Mouse (Mus musculus) liver, embryonic 15.5 days (tissue): ENCODE measurements around the gene Fat4. TPM values are rescaled to one million over a fixed set of nuclear protein-coding genes. Genes with fewer than 3 reads are reported as not detected.

Experiments used
- ATAC-seq: fragments of 200-750 bp; cut with Nextera tagmentation; 2 replicates; pipeline ENCODE4 v1.8.0; 2017; ENCODE audit warnings: moderate number of reproducible peaks, mild to moderate bottlenecking, moderate library complexity; ENCODE audit not compliant: insufficient read depth
- H3K27ac ChIP-seq: fragments of 300-500 bp; sonication (generic); replicated peaks from 2 replicates; pipeline ENCODE4 v1.5.1; 2015; ENCODE audit warnings: mild to moderate bottlenecking, inconsistent platforms
- H3K27me3 ChIP-seq: fragments of 300-500 bp; sonication (generic); 2 replicates; pipeline ENCODE4 v1.6.1; 2015; ENCODE audit warnings: mild to moderate bottlenecking, inconsistent platforms
- H3K36me3 ChIP-seq: fragments of 300-500 bp; sonication (generic); replicated peaks from 2 replicates; pipeline ENCODE4 v1.6.1; 2015; ENCODE audit warnings: moderate library complexity, mild to moderate bottlenecking, inconsistent platforms
- H3K4me1 ChIP-seq: fragments of 300-500 bp; sonication (generic); replicated peaks from 2 replicates; pipeline ENCODE4 v1.6.1; 2015; ENCODE audit warnings: inconsistent platforms
- H3K4me2 ChIP-seq: fragments of 300-500 bp; sonication (generic); 2 replicates; pipeline ENCODE4 v1.6.1; 2015; ENCODE audit warnings: moderate library complexity, mild to moderate bottlenecking, inconsistent platforms
- H3K4me3 ChIP-seq: fragments of 300-500 bp; sonication (generic); replicated peaks from 2 replicates; pipeline ENCODE4 v1.5.1; 2015; ENCODE audit warnings: mild to moderate bottlenecking, inconsistent platforms
- H3K9ac ChIP-seq: fragments of 300-500 bp; sonication (generic); 2 replicates; pipeline ENCODE4 v1.6.1; 2015; ENCODE audit warnings: moderate library complexity, mild to moderate bottlenecking, inconsistent platforms
- H3K9me3 ChIP-seq: fragments of 300-500 bp; sonication (generic); replicated peaks from 2 replicates; pipeline ENCODE4 v1.6.1; 2016; ENCODE audit warnings: inconsistent platforms
- WGBS: fragments of 180-500 bp; shearing (Covaris S2); methylation state at CpG from one replicate; pipeline ENCODE4 v1.1.7; 2015; ENCODE audit warnings: mixed read lengths; ENCODE audit not compliant: insufficient replicate concordance; 5-methylcytosine and 5-hydroxymethylcytosine counted together
- polyA plus RNA-seq: library from polyadenylated mRNA; unstranded; fragments of >200 nt; fragmentation: Nextera tagmentation; extraction: Ambion mirVana; gene quantifications from 2 replicates; pipeline ENCODE4 v1.2.1, GENCODE M21; 2015

Gene Fat4
- polyA plus RNA-seq, 1 experiment from 2014 or later, result 0.16 TPM

DNA sequence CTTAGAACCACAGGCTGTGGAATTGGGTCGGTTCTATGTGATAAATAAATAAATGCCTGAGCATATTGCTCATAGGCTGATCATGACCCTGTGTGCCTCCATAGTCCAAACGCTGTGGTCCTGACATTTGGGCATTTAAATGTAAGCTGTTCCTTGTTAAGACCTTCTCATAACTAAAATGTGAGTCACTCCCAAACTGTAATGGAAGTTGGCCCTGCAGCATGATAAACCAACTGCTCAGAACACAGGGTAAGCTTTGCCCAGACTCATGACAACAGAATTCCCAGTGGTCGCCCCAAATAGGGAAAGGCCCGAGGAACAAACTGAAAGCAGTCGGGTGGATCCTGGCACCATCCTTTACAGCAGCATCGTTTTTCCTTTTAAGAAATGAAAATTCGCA is 49.7 kb downstream of the Fat4 start:
- no peak overlapping the region for H3K4me3 ChIP-seq
- no peak overlapping the region for H3K27ac ChIP-seq
- H3K36me3 ChIP-seq, result no peaks in the 10 kb centered on the region
- H3K9ac ChIP-seq, result no peak overlapping the region
- no peak for ATAC-seq
- 63% methylated on average over 7 of the region's 7 CpGs for WGBS
- H3K4me2 ChIP-seq, result no peak overlapping the region
- no peaks in the 10 kb centered on the region for H3K4me1 ChIP-seq
- H3K27me3 ChIP-seq, result no peaks in the 10 kb centered on the region
- H3K9me3 ChIP-seq, result no peaks in the 10 kb centered on the region

DNA sequence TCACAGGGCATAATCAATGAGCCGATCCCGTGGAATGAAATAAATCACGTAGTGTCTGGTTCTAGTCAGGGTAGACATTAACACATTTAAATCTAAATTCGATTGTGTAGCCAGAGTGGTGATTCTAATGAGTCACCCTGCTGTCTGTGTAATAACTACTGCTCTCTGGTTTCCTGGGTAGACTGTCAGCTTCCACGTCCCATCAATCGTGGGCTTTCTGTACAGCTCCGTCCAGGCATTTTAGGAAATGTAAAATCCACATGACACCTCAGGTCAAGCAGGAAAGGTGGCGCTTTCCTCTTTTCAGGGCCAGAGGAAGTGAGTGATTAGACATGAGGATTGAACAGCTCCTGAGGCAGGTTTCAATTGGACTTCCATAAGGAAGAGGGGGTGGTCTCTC is 50.4 kb downstream of the Fat4 start:
- Histone ChIP-seq H3K27ac (no peak overlapping the region), H3K4me1 (no peaks in the 10 kb centered on the region), H3K36me3 (no peaks in the 10 kb centered on the region), H3K4me2 (no peak overlapping the region), H3K4me3 (no peak overlapping the region), H3K9ac (no peak overlapping the region), H3K9me3 (no peaks in the 10 kb centered on the region), H3K27me3 (no peaks in the 10 kb centered on the region)
- no peak for ATAC-seq
- 48% methylated on average over 8 of the region's 8 CpGs for WGBS

DNA sequence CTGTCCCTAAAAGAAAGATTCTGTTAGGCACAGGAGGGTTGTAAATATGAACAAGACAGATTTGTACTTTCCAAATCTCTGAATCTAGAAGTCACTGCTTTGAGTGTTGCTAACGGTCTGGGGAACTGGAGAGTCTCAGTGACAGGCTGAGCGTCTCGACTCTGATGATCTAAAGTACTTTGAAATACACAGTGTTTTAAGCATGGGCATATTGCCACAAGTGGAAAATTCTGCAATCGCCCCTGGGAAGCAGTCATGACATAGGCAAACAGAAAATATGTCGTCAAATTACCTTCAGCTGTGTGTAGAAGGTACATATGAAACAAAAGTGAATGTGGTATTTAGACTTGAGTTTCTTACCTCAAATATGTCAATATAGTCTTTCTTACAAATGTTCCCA is 51.4 kb downstream of the Fat4 start:
- Histone ChIP-seq H3K36me3 (no peaks in the 10 kb centered on the region), H3K27ac (no peak overlapping the region), H3K4me3 (no peak overlapping the region), H3K27me3 (no peaks in the 10 kb centered on the region), H3K9me3 (no peaks in the 10 kb centered on the region), H3K9ac (no peak overlapping the region), H3K4me1 (no peaks in the 10 kb centered on the region), H3K4me2 (no peak overlapping the region)
- no peak for ATAC-seq
- 58% methylated on average over 5 of the region's 5 CpGs for WGBS

DNA sequence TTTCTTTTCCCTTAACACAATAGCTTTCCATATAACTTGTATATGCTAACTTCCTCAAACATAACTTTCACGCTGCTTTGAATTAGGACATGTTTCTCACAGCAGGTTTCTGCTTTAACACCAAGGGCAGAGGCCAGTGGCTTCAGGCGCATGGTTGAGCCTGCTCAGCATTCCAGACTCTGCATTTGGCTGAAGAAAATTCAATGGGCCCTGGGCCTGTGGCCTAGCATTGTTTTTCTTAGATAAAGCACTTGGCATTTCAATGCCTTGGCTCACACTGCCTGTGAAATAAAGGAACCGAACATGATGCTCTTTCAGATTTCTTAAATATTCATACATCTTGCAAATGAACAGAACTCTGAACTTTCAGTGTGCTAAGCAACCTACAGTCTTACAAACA is 52.8 kb downstream of the Fat4 start:
- Histone ChIP-seq H3K4me2 (no peak overlapping the region), H3K27me3 (no peaks in the 10 kb centered on the region), H3K4me3 (no peak overlapping the region), H3K36me3 (no peaks in the 10 kb centered on the region), H3K4me1 (no peaks in the 10 kb centered on the region), H3K9me3 (no peaks in the 10 kb centered on the region), H3K27ac (no peak overlapping the region), H3K9ac (no peak overlapping the region)
- ATAC-seq, result no peak
- 49% methylated on average over 3 of the region's 3 CpGs for WGBS

DNA sequence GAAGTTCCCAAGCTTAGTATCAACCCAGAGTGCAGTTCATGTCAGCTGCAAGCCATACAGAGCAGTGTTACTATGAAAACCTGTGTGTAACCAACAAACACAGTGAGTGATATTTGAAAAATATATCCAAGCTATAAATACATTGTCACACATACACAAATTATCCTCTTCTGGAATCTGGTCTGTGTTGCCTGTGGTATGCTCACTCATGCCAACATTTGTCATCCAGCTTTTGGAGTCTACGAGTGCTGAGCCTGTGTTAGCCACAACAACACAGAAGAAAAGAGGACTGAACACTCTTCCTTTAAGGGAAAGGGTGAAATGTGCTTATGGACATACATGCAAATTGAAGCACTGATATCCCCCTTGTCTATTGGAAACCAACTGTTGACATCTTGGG is 53.6 kb downstream of the Fat4 start:
- Histone ChIP-seq H3K27ac (no peak overlapping the region), H3K4me1 (no peaks in the 10 kb centered on the region), H3K9me3 (no peaks in the 10 kb centered on the region), H3K36me3 (no peaks in the 10 kb centered on the region), H3K4me2 (no peak overlapping the region), H3K9ac (no peak overlapping the region), H3K4me3 (no peak overlapping the region), H3K27me3 (no peaks in the 10 kb centered on the region)
- WGBS, result 38% methylated on average over 1 of the region's 1 CpGs
- no peak for ATAC-seq

DNA sequence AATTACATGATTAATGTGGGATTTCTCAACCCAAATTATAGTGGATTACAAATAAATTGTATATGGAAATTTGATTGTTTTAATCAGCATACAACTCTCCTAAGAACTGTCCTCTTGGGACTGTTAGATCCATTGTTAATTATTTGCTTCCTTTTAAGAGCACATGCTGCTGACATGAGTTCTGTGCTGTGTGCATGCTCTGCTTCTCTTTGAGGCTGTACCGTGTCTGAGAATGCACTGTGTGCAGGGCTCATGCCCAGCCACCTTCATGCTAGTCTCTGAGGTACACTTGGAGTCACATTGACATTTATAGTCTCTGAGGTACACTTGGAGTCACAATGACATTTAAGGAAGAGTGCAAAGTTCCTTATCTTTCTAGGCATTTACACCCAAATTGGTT is 58.4 kb downstream of the Fat4 start:
- H3K4me3 ChIP-seq, result no peak overlapping the region
- no peak overlapping the region for H3K4me2 ChIP-seq
- no peaks in the 10 kb centered on the region for H3K4me1 ChIP-seq
- no peak overlapping the region for H3K9ac ChIP-seq
- no peaks in the 10 kb centered on the region for H3K36me3 ChIP-seq
- ATAC-seq, result no peak
- H3K27ac ChIP-seq, result no peak overlapping the region
- no peaks in the 10 kb centered on the region for H3K9me3 ChIP-seq
- WGBS, result 33% methylated on average over 1 of the region's 1 CpGs
- H3K27me3 ChIP-seq, result no peaks in the 10 kb centered on the region

DNA sequence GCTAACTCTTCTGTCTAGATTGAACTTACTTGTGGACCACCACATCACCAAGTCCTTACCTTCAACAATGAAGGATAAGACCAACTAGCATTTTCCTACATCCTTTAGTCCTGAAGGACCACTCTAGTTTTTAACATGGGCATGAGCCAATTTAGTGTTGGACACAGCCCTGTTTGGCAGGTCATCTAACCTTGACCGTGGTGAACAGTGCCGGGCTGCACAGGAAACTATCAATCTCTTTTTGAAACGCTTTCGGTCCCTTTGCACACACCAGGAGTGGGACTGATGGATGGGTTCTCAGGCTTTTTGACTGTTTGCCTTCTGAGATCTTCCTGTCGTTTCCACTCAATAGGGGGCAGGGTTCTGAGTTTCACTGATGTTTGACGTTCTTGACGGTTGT is 61.0 kb downstream of the Fat4 start:
- Histone ChIP-seq H3K4me2 (no peak overlapping the region), H3K27me3 (no peaks in the 10 kb centered on the region), H3K4me3 (no peak overlapping the region), H3K36me3 (no peaks in the 10 kb centered on the region), H3K9me3 (no peaks in the 10 kb centered on the region), H3K27ac (no peak overlapping the region), H3K9ac (no peak overlapping the region), H3K4me1 (no peaks in the 10 kb centered on the region)
- 22% methylated on average over 7 of the region's 7 CpGs for WGBS
- no peak for ATAC-seq

DNA sequence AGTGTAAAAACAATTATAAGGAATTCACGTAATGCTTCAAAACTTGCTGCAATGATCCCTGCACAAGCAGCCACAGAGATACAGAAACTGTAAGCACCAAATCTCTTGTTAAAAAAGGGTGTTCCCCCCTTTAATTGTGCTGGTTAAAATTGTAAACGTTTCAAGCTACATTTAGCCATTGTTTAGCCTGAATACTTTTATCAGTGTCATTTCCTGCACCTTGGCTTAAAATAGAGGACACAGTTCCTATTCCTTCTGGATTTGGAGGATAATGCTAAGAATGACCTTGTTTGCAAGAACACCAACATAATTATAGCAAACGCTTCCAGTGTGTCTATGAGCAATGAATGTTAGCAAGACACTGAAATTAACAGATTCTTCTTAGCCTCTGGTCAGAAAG is 65.9 kb downstream of the Fat4 start:
- Histone ChIP-seq H3K9me3 (no peaks in the 10 kb centered on the region), H3K9ac (no peak overlapping the region), H3K27me3 (no peaks in the 10 kb centered on the region), H3K4me1 (no peaks in the 10 kb centered on the region), H3K36me3 (no peaks in the 10 kb centered on the region), H3K4me2 (no peak overlapping the region), H3K27ac (no peak overlapping the region), H3K4me3 (no peak overlapping the region)
- ATAC-seq, result no peak
- WGBS, result 42% methylated on average over 3 of the region's 3 CpGs

DNA sequence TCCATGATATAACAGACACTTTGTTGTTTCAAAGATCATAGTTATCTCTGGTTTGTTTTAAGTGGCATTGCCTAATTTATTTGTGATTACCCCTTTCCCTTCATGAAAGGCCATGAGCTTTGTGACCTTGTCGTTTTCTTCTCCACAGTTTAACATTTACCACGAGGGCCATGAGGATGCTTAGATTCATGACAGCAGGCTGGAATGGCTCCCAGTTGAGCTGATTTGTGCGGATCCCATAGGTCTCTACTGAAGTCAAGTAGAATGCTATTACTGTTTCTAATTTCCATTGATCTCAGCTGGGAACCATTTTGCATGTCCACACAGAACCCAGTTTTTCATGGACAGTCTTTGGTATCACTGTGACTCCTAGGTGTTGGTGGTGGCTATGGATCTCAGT is 67.5 kb downstream of the Fat4 start:
- H3K9me3 ChIP-seq, result no peaks in the 10 kb centered on the region
- H3K4me1 ChIP-seq, result no peaks in the 10 kb centered on the region
- WGBS, result 49% methylated on average over 3 of the region's 3 CpGs
- H3K36me3 ChIP-seq, result no peaks in the 10 kb centered on the region
- H3K27ac ChIP-seq, result no peak overlapping the region
- ATAC-seq, result no peak
- H3K9ac ChIP-seq, result no peak overlapping the region
- no peak overlapping the region for H3K4me3 ChIP-seq
- H3K27me3 ChIP-seq, result no peaks in the 10 kb centered on the region
- no peak overlapping the region for H3K4me2 ChIP-seq

DNA sequence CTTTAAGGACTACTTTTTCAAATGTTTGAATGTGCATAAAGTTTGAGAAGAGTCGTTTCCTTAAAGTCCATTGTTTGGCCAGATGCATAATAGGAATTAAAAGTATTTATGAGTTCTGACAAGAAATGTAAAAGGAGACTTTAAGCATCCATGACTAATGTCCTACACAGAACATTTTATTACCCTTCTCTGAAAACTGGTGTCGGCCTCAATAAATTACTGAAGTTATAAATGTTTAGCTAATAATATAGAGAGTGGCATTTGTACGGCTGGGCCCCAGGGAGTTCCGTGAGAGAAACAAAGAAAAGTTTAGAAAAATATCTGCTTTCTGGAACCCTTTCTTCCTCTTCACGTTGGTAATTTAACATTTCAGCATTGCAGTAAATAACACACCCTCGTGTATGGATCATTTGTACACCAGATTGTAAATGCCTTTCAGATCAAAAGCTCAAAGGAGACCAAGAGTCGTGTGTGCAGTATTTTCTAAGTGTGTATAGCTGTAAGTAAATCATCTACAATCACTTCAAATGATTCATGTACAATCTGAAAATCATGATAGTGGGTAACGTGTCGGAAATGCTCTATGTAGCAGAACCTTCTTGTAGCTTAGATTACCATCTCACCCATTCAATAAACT is 69.4 kb downstream of the Fat4 start:
- Histone ChIP-seq H3K4me3 (no peak overlapping the region), H3K4me2 (no peak overlapping the region), H3K36me3 (no peaks in the 10 kb centered on the region), H3K4me1 (no peaks in the 10 kb centered on the region), H3K9me3 (no peaks in the 10 kb centered on the region), H3K9ac (no peak overlapping the region), H3K27ac (no peak overlapping the region), H3K27me3 (no peaks in the 10 kb centered on the region)
- no peak for ATAC-seq
- 61% methylated on average over 9 of the region's 9 CpGs for WGBS

DNA sequence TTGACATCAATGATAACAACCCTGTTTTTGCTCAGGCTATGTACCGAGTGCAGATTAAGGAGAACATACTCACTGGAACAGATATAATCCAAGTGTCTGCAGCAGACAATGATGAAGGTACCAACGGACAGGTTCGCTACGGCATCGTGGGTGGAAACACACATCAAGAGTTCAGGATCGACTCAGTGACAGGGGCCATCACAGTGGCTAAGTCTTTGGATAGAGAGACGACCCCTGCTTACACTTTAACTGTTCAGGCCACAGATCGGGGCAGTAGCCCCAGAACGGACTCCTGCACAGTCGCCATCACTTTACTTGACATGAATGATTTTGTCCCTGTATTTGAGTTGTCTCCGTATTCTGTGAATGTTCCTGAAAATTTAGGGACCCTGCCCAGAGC is 70.4 kb downstream of the Fat4 start:
- 71% methylated on average over 11 of the region's 11 CpGs for WGBS
- ATAC-seq, result no peak

DNA sequence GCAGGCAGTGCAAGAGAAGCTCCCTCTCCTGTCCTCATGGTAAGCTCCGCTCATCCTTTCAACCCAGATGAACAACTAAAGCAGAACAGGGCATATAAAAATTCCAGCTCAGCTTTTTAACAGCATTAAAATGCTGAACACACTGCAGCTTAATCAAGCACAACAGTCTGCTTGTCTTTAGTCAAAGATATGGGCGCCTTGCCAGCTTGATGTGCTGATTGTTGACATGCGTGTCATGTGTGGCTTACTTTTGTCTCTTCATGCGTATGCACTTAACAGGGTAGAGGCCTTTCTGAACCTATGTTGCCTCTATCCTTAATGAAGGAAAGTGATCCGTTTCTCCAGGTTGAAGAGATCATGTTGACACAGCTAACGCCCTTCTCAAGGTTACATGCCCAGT is 75.6 kb downstream of the Fat4 start:
- WGBS, result 63% methylated on average over 6 of the region's 6 CpGs
- no peaks in the 10 kb centered on the region for H3K4me1 ChIP-seq

More for the DNA sequence above, 70.4 kb downstream of the Fat4 start:
- no peak overlapping the region for H3K4me2 ChIP-seq
- H3K9ac ChIP-seq, result no peak overlapping the region
- no peak overlapping the region for H3K27ac ChIP-seq
- no peaks in the 10 kb centered on the region for H3K4me1 ChIP-seq
- no peaks in the 10 kb centered on the region for H3K27me3 ChIP-seq
- no peak overlapping the region for H3K4me3 ChIP-seq
- H3K36me3 ChIP-seq, result no peaks in the 10 kb centered on the region
- H3K9me3 ChIP-seq, result no peaks in the 10 kb centered on the region

More for the DNA sequence above, 75.6 kb downstream of the Fat4 start:
- Histone ChIP-seq H3K27ac (no peak overlapping the region), H3K9ac (no peak overlapping the region), H3K27me3 (no peaks in the 10 kb centered on the region), H3K9me3 (no peaks in the 10 kb centered on the region), H3K4me2 (no peak overlapping the region), H3K4me3 (no peak overlapping the region), H3K36me3 (no peaks in the 10 kb centered on the region)
- ATAC-seq, result no peak
